Mouse (Mus musculus): ENCODE measurements around the gene Ptpn7. TPM values are rescaled to one million over a fixed set of nuclear protein-coding genes. Genes with fewer than 3 reads are reported as not detected.
A peak's percentile ranks its signal among the peaks of the same experiment; 100 is the strongest.

The Ptpn7 gene
- polyA plus RNA-seq, 1 experiment from 2014 or later = 2.1 TPM

DNA sequence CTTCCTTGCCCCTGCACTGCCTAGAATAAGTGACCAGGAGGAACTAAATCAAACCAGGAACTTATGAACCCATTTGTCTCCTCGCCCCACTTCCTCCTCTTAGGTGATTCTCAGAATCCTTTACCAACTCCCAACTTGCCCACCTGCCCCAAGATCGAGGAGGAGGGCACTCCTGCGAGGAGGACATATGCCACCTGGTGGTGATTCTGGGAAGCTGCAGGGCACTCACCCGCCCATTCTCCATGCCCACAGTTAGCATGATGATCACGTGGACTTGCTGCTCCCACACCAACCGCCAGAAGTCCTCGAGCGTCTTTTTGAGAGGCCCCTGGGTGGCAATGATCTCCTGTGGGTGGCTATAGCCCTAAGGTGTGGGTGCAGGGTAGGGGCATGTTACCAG, 19.8 kb upstream of the Ptpn7 start:
- Histone ChIP-seq H3K9ac (ENCODE audit: low read depth, low read length) (no peak overlapping the region), H3K9me3 (ENCODE audit: control insufficient read depth, low read length) (no peaks in the 10 kb centered on the region), H3K27ac (replicated peaks; ENCODE audit: low read depth, low read length) (no peak overlapping the region), H3K4me1 (ENCODE audit: control insufficient read depth, insufficient read depth, low read length) (no peaks in the 10 kb centered on the region), H3K4me3 (ENCODE audit: low read depth, low read length) (no peak overlapping the region), H3K4me2 (ENCODE audit: low read depth, low read length) (no peak overlapping the region), H3K27me3 (replicated peaks; ENCODE audit: control insufficient read depth, insufficient read depth, low read length) (no peaks in the 10 kb centered on the region), H3K36me3 (ENCODE audit: control insufficient read depth, insufficient read depth, low read length) (no peaks in the 10 kb centered on the region)
- 11% methylated on average over 8 of the region's 8 CpGs for WGBS
- ATAC-seq (ENCODE audit: low read depth) (0 out of 2 replicates have a peak, but pooled peaks have one; percentile 30), DNase-seq (ENCODE audit: low spot score) (no peak)

DNA sequence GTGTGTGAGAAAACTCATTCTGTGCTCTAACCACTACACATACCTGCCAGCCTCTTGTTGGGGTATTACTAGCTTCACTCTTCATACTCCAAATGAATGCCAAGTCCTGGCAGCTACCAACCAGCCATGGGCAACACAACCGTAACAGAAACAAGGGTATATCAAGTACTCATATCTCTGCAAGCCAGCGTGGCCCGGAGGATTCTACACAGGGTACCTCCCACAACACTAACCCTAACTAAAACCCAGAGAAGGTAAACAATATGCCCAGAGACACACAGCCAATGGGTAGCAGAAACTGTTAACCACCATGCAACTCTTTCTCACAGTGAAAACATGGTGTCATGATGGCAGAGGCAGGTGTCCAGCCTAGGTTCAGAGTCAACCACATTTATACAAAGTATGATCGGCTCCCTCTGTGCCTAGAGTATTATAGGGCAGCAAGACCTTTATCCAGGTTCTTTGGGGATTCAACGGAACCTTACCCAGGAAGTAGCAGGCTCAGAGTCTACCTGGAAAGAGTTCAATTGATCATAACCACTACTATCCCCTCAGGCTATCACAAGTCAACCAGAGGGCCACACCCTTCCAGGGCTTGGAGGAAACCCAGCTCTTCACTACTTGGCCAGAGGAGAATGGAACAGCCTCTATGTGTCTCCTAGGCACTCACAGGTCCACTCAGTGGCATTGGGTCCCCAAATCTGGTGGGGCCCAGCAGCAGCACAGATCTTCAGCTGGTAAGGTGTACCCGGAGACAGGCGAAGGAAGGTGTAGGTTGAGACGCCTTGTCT, 7.7 kb upstream of the Ptpn7 start:
- H3K4me2 ChIP-seq (ENCODE audit: low read depth, low read length) = no peak overlapping the region
- DNase-seq (ENCODE audit: low spot score) (no peak), ATAC-seq (ENCODE audit: low read depth) (no peak)
- H3K9ac ChIP-seq (ENCODE audit: low read depth, low read length) = no peak overlapping the region
- no peak overlapping the region for H3K4me3 ChIP-seq (ENCODE audit: low read depth, low read length)
- WGBS = 88% methylated on average over 8 of the region's 8 CpGs
- H3K9me3 ChIP-seq (ENCODE audit: control insufficient read depth, low read length) = no peaks in the 10 kb centered on the region
- H3K4me1 ChIP-seq (ENCODE audit: control insufficient read depth, insufficient read depth, low read length) = peaks cover 30% of the 10 kb centered on the region
- no peaks in the 10 kb centered on the region for H3K27me3 ChIP-seq (replicated peaks; ENCODE audit: control insufficient read depth, insufficient read depth, low read length)
- H3K27ac ChIP-seq (replicated peaks; ENCODE audit: low read depth, low read length) = no peak overlapping the region
- no peaks in the 10 kb centered on the region for H3K36me3 ChIP-seq (ENCODE audit: control insufficient read depth, insufficient read depth, low read length)

- DNase-seq (ENCODE audit: low spot score) (peak; percentile 71), ATAC-seq (ENCODE audit: low read depth) (no peak; the same call in 1 of the 2 replicates)
- H3K36me3 ChIP-seq (ENCODE audit: control insufficient read depth, insufficient read depth, low read length) = no peaks in the 10 kb centered on the region
- peak overlapping the region; percentile 52 for H3K9ac ChIP-seq (ENCODE audit: low read depth, low read length)
- H3K27ac ChIP-seq (replicated peaks; ENCODE audit: low read depth, low read length) = peak overlapping the region; percentile 88
- H3K4me3 ChIP-seq (ENCODE audit: low read depth, low read length) = peak overlapping the region; percentile 13
- H3K9me3 ChIP-seq (ENCODE audit: control insufficient read depth, low read length) = no peaks in the 10 kb centered on the region
- H3K4me1 ChIP-seq (ENCODE audit: control insufficient read depth, insufficient read depth, low read length) = peaks cover 33% of the 10 kb centered on the region
- peak overlapping the region; percentile 44 for H3K4me2 ChIP-seq (ENCODE audit: low read depth, low read length)
- WGBS = 34% methylated on average over 8 of the region's 8 CpGs
- no peaks in the 10 kb centered on the region for H3K27me3 ChIP-seq (replicated peaks; ENCODE audit: control insufficient read depth, insufficient read depth, low read length)
These were observed 6.5 kb upstream of the Ptpn7 start for GRCm38 (mm10) chr1:135125990-135126389.

DNA sequence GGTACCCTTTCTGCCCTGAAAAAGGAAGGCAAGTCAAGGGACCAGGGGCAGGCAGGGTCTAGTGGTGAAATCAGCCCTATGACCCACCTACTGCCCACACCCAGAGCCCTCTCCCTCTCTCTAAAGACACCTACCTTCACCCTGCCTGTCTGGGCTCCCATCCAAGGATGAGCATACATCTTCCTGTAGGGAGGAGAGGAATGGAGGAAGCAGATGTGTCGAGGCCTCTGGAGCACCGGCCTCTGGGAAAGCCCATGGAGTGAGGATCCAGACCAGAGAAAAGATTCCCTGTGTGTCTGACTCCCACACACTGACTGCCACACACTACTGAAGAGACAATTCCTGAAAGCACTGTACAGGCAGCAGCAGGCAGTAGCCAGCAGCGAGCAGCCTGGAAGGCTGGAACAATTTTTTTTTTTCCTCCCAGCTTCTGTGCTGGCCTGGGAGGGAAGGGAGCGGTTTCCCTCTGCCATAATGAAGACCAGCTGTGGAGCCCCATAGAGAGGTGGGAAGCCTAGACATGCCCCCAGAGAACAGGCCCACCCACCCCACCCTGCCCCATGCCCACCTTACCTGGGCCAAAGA, 6.0 kb upstream of the Ptpn7 start:
- ATAC-seq (ENCODE audit: low read depth) (peak; percentile 36; the same call in 1 of the 2 replicates), DNase-seq (ENCODE audit: low spot score) (peak; percentile 83)
- WGBS = 10% methylated on average over 4 of the region's 4 CpGs
- Histone ChIP-seq H3K4me1 (ENCODE audit: control insufficient read depth, insufficient read depth, low read length) (peaks cover 38% of the 10 kb centered on the region), H3K27ac (replicated peaks; ENCODE audit: low read depth, low read length) (peak overlapping the region; percentile 88), H3K9me3 (ENCODE audit: control insufficient read depth, low read length) (no peaks in the 10 kb centered on the region), H3K4me3 (ENCODE audit: low read depth, low read length) (peak overlapping the region; percentile 13), H3K9ac (ENCODE audit: low read depth, low read length) (peak overlapping the region; percentile 52), H3K4me2 (ENCODE audit: low read depth, low read length) (peak overlapping the region; percentile 44), H3K36me3 (ENCODE audit: control insufficient read depth, insufficient read depth, low read length) (no peaks in the 10 kb centered on the region), H3K27me3 (replicated peaks; ENCODE audit: control insufficient read depth, insufficient read depth, low read length) (no peaks in the 10 kb centered on the region)

GRCm38 (mm10) chr1:135128011-135128441, 4.5 kb upstream of the Ptpn7 start:
- Histone ChIP-seq H3K9ac (ENCODE audit: low read depth, low read length) (peak overlapping the region; percentile 37), H3K4me3 (ENCODE audit: low read depth, low read length) (peak overlapping the region; percentile 12)

DNA sequence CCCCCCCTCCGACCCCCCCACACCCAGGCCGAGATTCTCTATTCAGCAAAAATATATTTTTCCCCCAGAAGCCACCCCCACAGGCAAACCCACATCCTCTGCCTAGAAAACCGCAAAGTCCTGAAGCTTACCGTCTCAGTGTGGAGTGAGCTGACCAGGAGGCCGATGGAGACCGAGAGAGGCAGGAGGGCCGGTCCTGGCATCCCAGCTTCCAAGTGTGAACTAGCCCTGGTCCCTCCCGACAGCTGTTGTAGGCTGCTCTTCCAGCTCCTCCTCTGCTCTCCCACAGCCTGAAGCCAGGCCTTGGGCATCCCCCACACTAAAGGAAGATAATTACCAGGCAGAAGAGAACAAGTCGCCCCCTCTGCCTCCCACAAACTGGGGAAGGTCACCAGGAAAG, 3.5 kb upstream of the Ptpn7 start:
- 26% methylated on average over 9 of the region's 9 CpGs for WGBS
- peak overlapping the region; percentile 88 for H3K27ac ChIP-seq (replicated peaks; ENCODE audit: low read depth, low read length)
- no peak for ATAC-seq (ENCODE audit: low read depth)
- H3K36me3 ChIP-seq (ENCODE audit: control insufficient read depth, insufficient read depth, low read length) = no peaks in the 10 kb centered on the region
- peak; percentile 34 for DNase-seq (ENCODE audit: low spot score)
- H3K9me3 ChIP-seq (ENCODE audit: control insufficient read depth, low read length) = no peaks in the 10 kb centered on the region
- no peak overlapping the region for H3K9ac ChIP-seq (ENCODE audit: low read depth, low read length)
- no peaks in the 10 kb centered on the region for H3K27me3 ChIP-seq (replicated peaks; ENCODE audit: control insufficient read depth, insufficient read depth, low read length)
- no peak overlapping the region for H3K4me3 ChIP-seq (ENCODE audit: low read depth, low read length)
- H3K4me2 ChIP-seq (ENCODE audit: low read depth, low read length) = peak overlapping the region; percentile 29; the same call in 1 of the 2 replicates
- H3K4me1 ChIP-seq (ENCODE audit: control insufficient read depth, insufficient read depth, low read length) = peaks cover 39% of the 10 kb centered on the region

More at GRCm38 (mm10) chr1:135128011-135128441, 4.5 kb upstream of the Ptpn7 start:
- Histone ChIP-seq H3K4me2 (ENCODE audit: low read depth, low read length) (peak overlapping the region; percentile 44), H3K9me3 (ENCODE audit: control insufficient read depth, low read length) (no peaks in the 10 kb centered on the region), H3K4me1 (ENCODE audit: control insufficient read depth, insufficient read depth, low read length) (peaks cover 39% of the 10 kb centered on the region), H3K27ac (replicated peaks; ENCODE audit: low read depth, low read length) (peak overlapping the region; percentile 88), H3K27me3 (replicated peaks; ENCODE audit: control insufficient read depth, insufficient read depth, low read length) (no peaks in the 10 kb centered on the region), H3K36me3 (ENCODE audit: control insufficient read depth, insufficient read depth, low read length) (no peaks in the 10 kb centered on the region)
- peak; percentile 89 for DNase-seq (ENCODE audit: low spot score)
- ATAC-seq (ENCODE audit: low read depth) = peak; percentile 82
- 23% methylated on average over 5 of the region's 6 CpGs for WGBS

- no peak overlapping the region for H3K4me2 ChIP-seq (ENCODE audit: low read depth, low read length)
- peaks cover 39% of the 10 kb centered on the region for H3K4me1 ChIP-seq (ENCODE audit: control insufficient read depth, insufficient read depth, low read length)
- peak overlapping the region; percentile 88; the same call in 1 of the 2 replicates for H3K27ac ChIP-seq (replicated peaks; ENCODE audit: low read depth, low read length)
- ATAC-seq (ENCODE audit: low read depth) (no peak), DNase-seq (ENCODE audit: low spot score) (no peak)
- no peaks in the 10 kb centered on the region for H3K27me3 ChIP-seq (replicated peaks; ENCODE audit: control insufficient read depth, insufficient read depth, low read length)
- no peaks in the 10 kb centered on the region for H3K36me3 ChIP-seq (ENCODE audit: control insufficient read depth, insufficient read depth, low read length)
- WGBS = 62% methylated on average over 9 of the region's 9 CpGs
- H3K9ac ChIP-seq (ENCODE audit: low read depth, low read length) = no peak overlapping the region
- H3K4me3 ChIP-seq (ENCODE audit: low read depth, low read length) = no peak overlapping the region
- H3K9me3 ChIP-seq (ENCODE audit: control insufficient read depth, low read length) = no peaks in the 10 kb centered on the region
These were observed 2.8 kb upstream of the Ptpn7 start for GRCm38 (mm10) chr1:135129543-135130183.

DNA sequence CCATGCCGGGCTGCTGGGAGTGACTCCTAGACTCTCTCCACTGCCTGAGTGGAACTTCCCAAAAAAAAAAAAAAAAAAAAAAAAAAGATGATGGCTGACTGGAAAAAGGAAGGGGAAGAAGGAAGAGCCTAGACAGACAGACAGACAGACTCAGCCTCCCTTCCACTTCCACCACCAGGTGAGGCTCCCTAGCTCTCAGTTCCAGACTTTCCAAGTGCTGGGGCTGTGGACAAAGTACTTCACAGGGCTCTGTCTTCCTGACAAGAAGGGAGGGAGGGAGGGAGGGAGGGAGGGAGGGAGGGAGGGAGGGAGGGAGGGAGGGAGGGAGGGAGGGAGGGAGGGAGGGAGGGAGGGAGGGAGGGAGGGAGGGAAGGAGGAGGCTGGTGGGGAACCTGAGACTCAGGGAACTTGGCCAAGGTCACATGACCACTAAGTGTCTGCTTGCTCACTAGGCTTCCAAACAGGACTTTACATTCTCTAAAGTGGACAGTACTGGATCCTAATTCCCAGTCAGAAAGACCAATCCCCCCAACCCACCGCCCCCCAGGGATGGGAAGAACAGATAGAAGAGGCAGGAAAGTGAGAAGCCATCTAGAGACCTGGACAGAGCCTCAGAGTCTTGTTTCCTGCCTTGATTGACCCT, 2.0 kb upstream of the Ptpn7 start:
- Histone ChIP-seq H3K9me3 (ENCODE audit: control insufficient read depth, low read length) (no peaks in the 10 kb centered on the region), H3K9ac (ENCODE audit: low read depth, low read length) (no peak overlapping the region), H3K27ac (replicated peaks; ENCODE audit: low read depth, low read length) (no peak overlapping the region), H3K4me3 (ENCODE audit: low read depth, low read length) (no peak overlapping the region), H3K27me3 (replicated peaks; ENCODE audit: control insufficient read depth, insufficient read depth, low read length) (no peaks in the 10 kb centered on the region), H3K4me1 (ENCODE audit: control insufficient read depth, insufficient read depth, low read length) (peaks cover 34% of the 10 kb centered on the region), H3K36me3 (ENCODE audit: control insufficient read depth, insufficient read depth, low read length) (no peaks in the 10 kb centered on the region), H3K4me2 (ENCODE audit: low read depth, low read length) (no peak overlapping the region)
- ATAC-seq (ENCODE audit: low read depth) (no peak), DNase-seq (ENCODE audit: low spot score) (no peak)
- 64% methylated on average over 2 of the region's 2 CpGs for WGBS

Measured in embryonic facial prominence, embryonic 14.5 days (tissue).